ENCODE assay signal across 12 mouse cellular contexts in genomic region chr7:3420466-3420865, GRCm38 (mm10). TPM values are rescaled to one million over a fixed set of nuclear protein-coding genes. Genes with fewer than 3 reads are reported as not detected.
"Had no signal": no experiment of that assay in that cellular context is flagged by ENCODE, and none has a peak within 500 bp of the region (broad histone marks: within the 10 kb centered on the region; RNA-seq: fewer than 3 reads in every experiment).

No protein-coding gene starts in this region.

- H3K4me3 ChIP-seq: limb, embryonic 13.5 days; midbrain, embryonic 12.5 days; neural tube, embryonic 15.5 days had no signal

- DNase-seq: kidney, adult 8-10 months; kidney, postnatal 36 days; left cerebral cortex, postnatal 4 days; lung, adult 18-20 months had no signal

- H3K9me3 ChIP-seq: limb, embryonic 13.5 days; midbrain, embryonic 12.5 days; neural tube, embryonic 15.5 days had no signal

- H3K4me2 ChIP-seq: limb, embryonic 13.5 days; midbrain, embryonic 12.5 days; neural tube, embryonic 15.5 days had no signal

- H3K36me3 ChIP-seq: limb, embryonic 13.5 days; midbrain, embryonic 12.5 days; neural tube, embryonic 15.5 days had no signal

RNA-seq across cellular contexts. Expression of gene Cacng6, which starts 3.5 kb away (rescaled TPM):
- total RNA-seq: megakaryocyte-erythroid progenitor cell, adult 5-6 weeks; midbrain, postnatal 0 days had no signal
- polyA plus RNA-seq: kidney, postnatal 0 days; liver, adult 2 months; liver, embryonic 14.5 days had no signal

RNA-seq across cellular contexts. Expression of gene Cacng8, which starts 30.0 kb away (rescaled TPM):
- total RNA-seq: liver, adult 2 months; megakaryocyte-erythroid progenitor cell, adult 5-6 weeks had no signal
- polyA plus RNA-seq: liver, adult 2 months had no signal
